Mouse (Mus musculus) hindbrain, embryonic 12.5 days (tissue): Measurements from ENCODE around the gene Pimreg. TPM values are rescaled to one million over a fixed set of nuclear protein-coding genes. Genes with fewer than 3 reads are reported as not detected.

Experiments used
- ATAC-seq: fragments of 200-750 bp; cut with Nextera tagmentation; 2 replicates; pipeline ENCODE4 v1.8.0; 2017; ENCODE audit warnings: moderate TSS enrichment; ENCODE audit not compliant: low FRiP score
- H3K27ac ChIP-seq: fragments of 300-500 bp; sonication (generic); 2 replicates; pipeline ENCODE4 v1.5.1; 2016; ENCODE audit warnings: mild to moderate bottlenecking
- H3K27me3 ChIP-seq: fragments of 300-500 bp; sonication (generic); 2 replicates; pipeline ENCODE4 v1.6.1; 2016; ENCODE audit warnings: mild to moderate bottlenecking
- H3K36me3 ChIP-seq: fragments of 300-500 bp; sonication (generic); 2 replicates; pipeline ENCODE4 v1.6.1; 2016; ENCODE audit warnings: mild to moderate bottlenecking
- H3K4me1 ChIP-seq: fragments of 300-500 bp; sonication (generic); 2 replicates; pipeline ENCODE4 v1.6.1; 2016
- H3K4me2 ChIP-seq: fragments of 300-500 bp; sonication (generic); replicated peaks from 2 replicates; pipeline ENCODE4 v1.6.1; 2016; ENCODE audit warnings: mild to moderate bottlenecking
- H3K4me3 ChIP-seq: fragments of 300-500 bp; sonication (generic); 2 replicates; pipeline ENCODE4 v1.5.1; 2016; ENCODE audit warnings: mild to moderate bottlenecking
- H3K9ac ChIP-seq: fragments of 300-500 bp; sonication (generic); 2 replicates; pipeline ENCODE4 v1.6.1; 2016; ENCODE audit warnings: mild to moderate bottlenecking, moderate library complexity
- H3K9me3 ChIP-seq: fragments of 300-500 bp; sonication (generic); replicated peaks from 2 replicates; pipeline ENCODE4 v1.6.1; 2016; ENCODE audit warnings: mild to moderate bottlenecking
- WGBS: fragments of 180-500 bp; shearing (Covaris S2); methylation state at CpG from one replicate; pipeline ENCODE4 v1.1.7; 2016; 5-methylcytosine and 5-hydroxymethylcytosine counted together
- polyA plus RNA-seq: library from polyadenylated mRNA; unstranded; fragments of >200 nt; fragmentation: Nextera tagmentation; extraction: Ambion mirVana; gene quantifications from 2 replicates; pipeline ENCODE4 v1.2.1, GENCODE M21; 2016

The Pimreg gene
- polyA plus RNA-seq, 1 experiment from 2014 or later: 104 TPM

DNA sequence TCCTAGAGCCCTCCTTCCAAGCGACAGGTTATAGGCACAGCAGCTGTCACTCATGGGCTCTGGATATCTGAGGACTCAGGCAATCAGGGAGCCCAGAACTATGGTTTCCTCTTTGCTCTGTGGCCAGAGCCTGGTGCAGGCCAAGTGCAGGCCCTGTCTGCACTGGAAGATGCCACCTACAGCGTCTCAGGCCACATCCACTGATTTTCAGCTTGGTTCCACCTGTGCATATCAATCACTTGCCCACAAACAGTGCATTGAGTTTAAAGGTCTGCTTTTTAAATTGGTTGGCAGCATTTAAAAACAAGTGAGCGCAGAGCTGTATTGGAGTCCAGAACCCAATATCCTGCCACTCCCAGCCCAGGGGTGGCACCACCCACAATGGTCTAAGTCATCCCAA is 9.2 kb upstream of the Pimreg start:
- ATAC-seq: no peak
- Histone ChIP-seq H3K9ac (no peak overlapping the region), H3K36me3 (no peaks in the 10 kb centered on the region), H3K27ac (no peak overlapping the region), H3K27me3 (peaks cover 19% of the 10 kb centered on the region), H3K4me2 (no peak overlapping the region), H3K4me1 (peaks cover 2% of the 10 kb centered on the region; the same call in 1 of the 2 replicates), H3K9me3 (no peaks in the 10 kb centered on the region), H3K4me3 (no peak overlapping the region)
- WGBS: 86% methylated on average over 3 of the region's 3 CpGs

DNA sequence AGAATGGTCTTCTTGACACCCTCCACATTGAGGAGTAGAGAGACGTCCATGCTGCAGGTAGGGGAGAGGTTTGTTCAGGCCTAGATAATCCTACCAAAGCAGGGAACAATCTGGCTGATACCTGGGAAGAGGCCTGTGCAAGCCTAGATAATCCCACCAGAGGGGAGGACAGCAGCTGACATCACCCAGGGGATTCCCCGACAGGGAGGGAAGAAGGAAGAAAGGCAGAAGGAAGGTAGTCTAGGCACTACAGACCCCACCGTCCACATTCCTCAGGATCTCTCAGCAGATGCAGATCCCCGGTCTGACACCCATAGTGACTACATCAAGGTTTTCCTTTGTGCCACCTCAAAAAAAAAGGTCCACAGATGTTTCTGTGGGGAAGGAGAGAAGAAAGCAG is 4.4 kb upstream of the Pimreg start, which contains the start of gene Aipl1:
Gene Aipl1 (minus strand): TSS at position 101 of the 400 bp plus-strand sequence.
- Histone ChIP-seq H3K4me2 (no peak within 1 kb of the TSS), H3K9me3 (no peaks in the 10 kb centered on the region), H3K27me3 (peaks cover 4% of the 10 kb centered on the region; the same call in 1 of the 2 replicates), H3K4me1 (peaks cover 29% of the 10 kb centered on the region), H3K27ac (no peak within 1 kb of the TSS), H3K4me3 (no peak within 1 kb of the TSS), H3K9ac (no peak within 1 kb of the TSS), H3K36me3 (no peaks in the 10 kb centered on the region)
- WGBS: 61% methylated on average over 4 of the region's 4 CpGs
- ATAC-seq: no peak

DNA sequence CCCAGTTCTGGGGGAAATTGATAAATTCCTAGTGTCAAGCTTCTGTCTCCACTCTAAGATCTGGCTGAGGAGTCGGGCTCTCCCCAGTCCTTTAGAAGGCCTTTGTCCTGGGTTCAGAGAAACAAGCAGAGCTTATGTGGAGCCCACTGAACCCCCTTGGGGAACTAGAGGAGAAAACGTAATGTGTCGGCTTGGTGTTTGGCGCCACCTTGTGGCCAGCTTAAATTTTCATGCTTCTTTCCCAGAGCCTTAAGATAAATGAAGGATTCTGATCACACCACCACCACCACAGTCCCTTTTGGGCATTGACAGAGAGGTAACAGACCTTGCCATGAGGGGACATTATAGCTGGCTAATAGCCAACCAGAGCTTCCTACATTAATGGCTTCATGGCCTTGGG is 3.8 kb upstream of the Pimreg start:
- ATAC-seq: no peak
- under 1% methylated on average over 4 of the region's 4 CpGs for WGBS

DNA sequence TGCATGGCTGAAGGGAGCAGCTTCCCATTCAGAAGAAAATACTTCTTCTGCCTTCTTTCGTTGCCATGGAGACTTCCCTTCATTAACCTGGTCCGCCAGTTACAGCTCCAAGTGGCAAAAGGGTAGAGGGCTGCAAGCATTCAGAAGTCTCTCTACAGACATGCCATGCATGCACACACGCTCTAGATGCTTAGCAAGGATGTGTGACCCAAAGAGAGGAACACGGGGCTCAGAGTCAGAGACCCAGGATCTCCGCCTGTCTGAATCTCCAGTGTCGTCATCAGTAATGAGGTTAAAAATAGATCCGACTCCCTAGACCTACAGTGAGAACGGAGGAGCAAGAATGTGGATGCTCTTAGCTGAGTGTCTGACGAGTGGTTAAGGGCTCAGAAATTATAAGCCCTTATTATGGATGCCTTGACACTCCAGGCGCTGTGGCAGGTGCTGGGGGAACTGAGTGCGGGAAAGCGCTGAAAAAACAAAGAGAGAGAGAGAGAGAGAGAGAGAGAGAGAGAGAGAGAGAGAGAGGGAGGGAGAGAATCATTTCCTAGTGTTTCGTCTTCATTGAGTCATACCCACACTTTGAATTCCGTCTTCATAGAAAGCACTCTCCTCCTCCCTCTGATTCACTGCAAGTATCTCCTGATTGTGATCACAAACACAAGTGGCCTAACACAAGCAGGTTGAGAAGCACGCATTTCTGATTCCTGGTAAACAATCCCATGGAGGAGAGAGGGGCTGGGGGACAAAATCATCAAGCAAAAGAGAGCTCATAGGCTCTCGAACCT is 2.0 kb upstream of the Pimreg start:
- H3K9me3 ChIP-seq: no peaks in the 10 kb centered on the region
- peaks cover 5% of the 10 kb centered on the region; the same call in 1 of the 2 replicates for H3K36me3 ChIP-seq
- 0 out of 2 replicates have a peak overlapping the region, but pooled peaks have one; percentile 24 for H3K9ac ChIP-seq
- no peak for ATAC-seq
- peaks cover 50% of the 10 kb centered on the region for H3K4me1 ChIP-seq
- WGBS: 30% methylated on average over 16 of the region's 16 CpGs
- H3K27me3 ChIP-seq: peaks cover 4% of the 10 kb centered on the region; the same call in 1 of the 2 replicates
- H3K4me2 ChIP-seq: peak overlapping the region; percentile 8; the same call in 1 of the 2 replicates
- no peak overlapping the region for H3K27ac ChIP-seq
- no peak overlapping the region for H3K4me3 ChIP-seq

More for the DNA sequence above, 3.8 kb upstream of the Pimreg start:
- Histone ChIP-seq H3K36me3 (no peaks in the 10 kb centered on the region), H3K27me3 (peaks cover 4% of the 10 kb centered on the region; the same call in 1 of the 2 replicates), H3K9me3 (no peaks in the 10 kb centered on the region), H3K9ac (no peak overlapping the region), H3K27ac (no peak overlapping the region), H3K4me1 (peaks cover 33% of the 10 kb centered on the region), H3K4me3 (no peak overlapping the region), H3K4me2 (no peak overlapping the region)

DNA sequence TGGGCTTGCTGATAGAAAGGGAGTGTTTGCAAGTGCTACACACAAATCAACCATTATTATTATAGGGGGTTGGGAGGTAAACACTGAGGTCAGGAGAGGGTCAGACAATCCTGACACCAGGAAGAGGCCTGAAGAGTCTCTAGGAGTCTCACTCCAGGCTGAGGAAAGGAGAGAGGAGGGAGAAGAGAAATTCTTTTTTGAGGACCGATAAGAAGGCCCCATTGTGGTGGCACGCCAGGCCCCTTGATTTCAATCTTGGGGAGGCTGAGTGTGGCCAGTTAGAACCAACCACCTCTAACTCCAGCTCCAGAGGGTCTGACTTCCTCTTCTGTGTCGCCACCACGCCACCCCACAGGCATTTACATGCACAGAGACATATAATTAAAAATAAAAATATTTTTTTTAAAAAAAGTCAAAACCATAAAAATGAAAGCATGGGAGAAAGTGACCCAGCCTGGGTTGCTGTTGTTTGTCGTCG is 503 bp upstream of the Pimreg start:
- no peaks in the 10 kb centered on the region for H3K9me3 ChIP-seq
- 17% methylated on average over 6 of the region's 6 CpGs for whole genome bisulfite sequencing
- H3K4me2 ChIP-seq: peak overlapping the region; percentile 88
- peaks cover 4% of the 10 kb centered on the region; the same call in 1 of the 2 replicates for H3K27me3 ChIP-seq
- peaks cover 20% of the 10 kb centered on the region for H3K36me3 ChIP-seq
- no peak overlapping the region for H3K27ac ChIP-seq
- no peak for ATAC-seq
- H3K4me1 ChIP-seq: peaks cover 51% of the 10 kb centered on the region
- peak overlapping the region; percentile 65; the same call in 1 of the 2 replicates for H3K9ac ChIP-seq
- H3K4me3 ChIP-seq: peak overlapping the region; percentile 59

DNA sequence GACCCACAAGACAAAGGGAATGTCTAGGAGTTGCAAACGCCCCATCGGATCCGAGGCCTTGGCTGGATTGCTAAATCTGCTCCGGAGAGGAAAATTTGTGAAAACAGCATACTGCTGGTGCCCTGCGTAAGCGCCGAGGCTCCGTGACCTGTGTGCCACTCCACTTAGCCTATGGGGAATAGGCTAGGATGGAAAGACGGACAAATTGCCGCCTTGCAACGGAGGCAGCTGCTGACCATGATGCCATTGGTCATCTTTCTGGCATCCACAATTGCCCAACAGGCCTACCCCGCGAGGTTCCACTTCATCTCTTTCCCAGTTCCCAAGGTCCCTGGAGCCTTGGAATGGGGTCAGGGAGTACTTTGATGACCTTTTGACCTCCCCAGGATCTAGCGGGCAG is 799 bp downstream of the Pimreg start:
- peak overlapping the region; percentile 88 for H3K4me2 ChIP-seq
- H3K9ac ChIP-seq: peak overlapping the region; percentile 72
- peak overlapping the region; percentile 59 for H3K4me3 ChIP-seq
- no peaks in the 10 kb centered on the region for H3K9me3 ChIP-seq
- peaks cover 49% of the 10 kb centered on the region for H3K4me1 ChIP-seq
- H3K27me3 ChIP-seq: no peaks in the 10 kb centered on the region
- no peak overlapping the region for H3K27ac ChIP-seq
- WGBS: 1% methylated on average over 14 of the region's 14 CpGs
- H3K36me3 ChIP-seq: peaks cover 25% of the 10 kb centered on the region
- ATAC-seq: 0 out of 2 replicates have a peak, but pooled peaks have one; percentile 3

DNA sequence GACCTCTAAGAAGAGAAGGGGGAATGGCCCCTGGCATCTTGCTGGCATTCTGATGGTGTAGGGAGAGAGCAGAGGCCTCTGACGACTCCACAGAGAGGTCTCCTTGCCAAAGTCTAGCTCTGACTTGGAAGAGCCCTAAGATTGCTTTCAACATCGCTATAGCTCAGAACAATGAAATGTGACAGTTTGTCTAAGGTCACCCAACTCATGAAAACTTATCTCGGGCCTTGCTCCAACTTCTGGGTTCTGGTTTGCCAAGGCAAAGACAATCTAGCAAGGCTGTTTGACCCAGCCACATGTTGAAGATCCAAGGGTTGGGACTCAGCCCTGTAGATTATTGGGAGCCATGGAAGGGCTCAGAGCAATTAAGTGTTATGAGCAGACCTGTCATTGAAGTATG is 2.4 kb downstream of the Pimreg start:
- H3K9ac ChIP-seq: no peak overlapping the region
- peaks cover 25% of the 10 kb centered on the region for H3K36me3 ChIP-seq
- peaks cover 39% of the 10 kb centered on the region for H3K4me1 ChIP-seq
- no peak for ATAC-seq
- 95% methylated on average over 3 of the region's 3 CpGs for WGBS
- no peak overlapping the region for H3K27ac ChIP-seq
- H3K27me3 ChIP-seq: peaks cover 2% of the 10 kb centered on the region
- peak overlapping the region; percentile 88 for H3K4me2 ChIP-seq
- H3K9me3 ChIP-seq: no peaks in the 10 kb centered on the region
- H3K4me3 ChIP-seq: no peak overlapping the region

DNA sequence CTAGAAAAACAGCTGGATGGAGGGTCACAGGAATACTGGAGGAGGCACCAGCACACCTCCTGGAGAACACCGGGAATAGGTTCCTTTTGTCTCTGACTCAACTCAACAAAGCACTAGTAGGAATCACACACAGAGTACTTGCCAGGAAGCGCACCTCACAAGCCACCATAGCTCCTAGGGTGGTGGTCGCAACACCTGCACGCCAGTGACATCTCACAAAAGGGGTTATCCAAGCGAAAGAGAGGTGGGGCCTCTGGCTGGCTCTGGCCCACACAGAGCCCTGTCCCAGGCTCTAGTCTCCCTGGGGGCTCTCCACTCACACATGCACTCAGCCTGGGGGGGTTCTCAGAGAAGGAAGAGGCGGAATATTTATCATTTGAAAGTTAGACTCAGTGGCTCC is 6.9 kb downstream of the Pimreg start:
- peaks cover 23% of the 10 kb centered on the region for H3K4me1 ChIP-seq
- WGBS: 49% methylated on average over 6 of the region's 6 CpGs
- H3K27ac ChIP-seq: no peak overlapping the region
- H3K27me3 ChIP-seq: peaks cover 34% of the 10 kb centered on the region
- ATAC-seq: no peak
- no peaks in the 10 kb centered on the region for H3K9me3 ChIP-seq
- H3K4me3 ChIP-seq: no peak overlapping the region
- no peak overlapping the region for H3K4me2 ChIP-seq
- H3K36me3 ChIP-seq: peaks cover 25% of the 10 kb centered on the region
- H3K9ac ChIP-seq: no peak overlapping the region

DNA sequence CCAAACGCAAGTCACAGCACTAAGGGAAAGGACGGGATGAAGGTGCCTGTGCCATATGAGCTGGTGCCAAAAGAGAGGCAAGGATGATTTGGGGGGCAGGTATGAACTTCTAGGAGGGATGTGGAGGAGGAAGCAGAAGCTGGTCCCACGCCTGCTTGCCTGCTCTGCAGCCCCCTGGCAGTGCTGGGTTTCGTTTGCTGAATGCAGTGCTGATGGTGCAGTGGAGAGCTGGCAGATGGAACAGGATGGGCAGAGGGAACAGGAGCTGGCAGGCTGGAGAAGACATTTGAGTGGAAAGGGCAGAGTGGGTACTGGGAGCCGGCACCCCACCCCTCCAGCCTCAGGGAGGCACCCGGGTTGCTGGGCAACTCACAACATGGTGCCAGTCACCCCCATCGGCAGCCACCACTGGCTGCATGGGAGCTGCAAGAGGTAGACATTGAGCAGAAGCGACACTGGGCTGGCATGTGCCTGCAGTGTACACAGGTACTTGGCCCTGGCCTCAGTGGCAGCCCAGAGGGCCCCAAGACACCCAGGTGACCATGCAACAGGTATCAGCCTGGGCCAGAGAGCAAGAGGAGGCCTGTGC is 7.4 kb downstream of the Pimreg start:
- WGBS: 71% methylated on average over 8 of the region's 8 CpGs
- Histone ChIP-seq H3K27me3 (peaks cover 34% of the 10 kb centered on the region), H3K4me3 (no peak overlapping the region), H3K36me3 (peaks cover 25% of the 10 kb centered on the region), H3K9ac (no peak overlapping the region), H3K27ac (no peak overlapping the region), H3K4me2 (no peak overlapping the region), H3K4me1 (peaks cover 18% of the 10 kb centered on the region), H3K9me3 (no peaks in the 10 kb centered on the region)
- no peak for ATAC-seq

DNA sequence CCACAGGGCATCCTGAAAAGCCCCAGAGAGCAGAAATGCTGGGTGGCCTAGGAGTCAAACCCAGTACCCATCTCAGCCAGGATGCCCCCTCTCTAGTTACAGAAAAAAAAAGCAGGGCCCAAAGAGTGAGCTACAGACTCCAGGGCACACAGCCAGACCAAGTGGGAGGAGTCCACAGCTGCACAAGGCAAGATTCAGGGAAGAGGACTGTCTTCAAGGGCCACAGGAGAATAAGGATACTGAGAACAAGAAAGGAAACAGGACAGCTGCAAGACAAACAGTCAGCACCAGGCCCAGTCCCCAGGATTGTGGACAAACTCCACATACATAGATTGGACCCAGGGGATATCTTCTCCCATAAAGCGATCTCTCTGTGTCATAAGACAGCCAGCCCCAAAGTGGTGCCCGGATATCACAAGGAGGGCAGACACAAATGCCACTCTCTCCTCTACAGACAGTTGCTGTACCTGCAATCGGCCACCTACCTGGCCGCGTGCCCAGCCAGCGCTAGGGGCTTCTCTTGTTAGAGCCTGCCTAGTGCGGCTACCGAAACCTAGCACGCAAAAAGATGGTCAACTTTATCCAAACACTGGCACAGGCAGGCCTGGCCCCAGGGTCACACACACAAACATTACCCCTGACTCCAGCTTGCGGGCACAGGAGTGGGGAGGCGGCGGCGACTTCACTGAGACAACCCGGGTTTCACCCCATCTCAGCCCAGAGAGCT is 8.5 kb downstream of the Pimreg start:
- peak overlapping the region; percentile 57 for H3K4me3 ChIP-seq
- H3K4me2 ChIP-seq: peak overlapping the region; percentile 92
- peak overlapping the region; percentile 71 for H3K9ac ChIP-seq
- peaks cover 34% of the 10 kb centered on the region for H3K27me3 ChIP-seq
- H3K27ac ChIP-seq: no peak overlapping the region
- no peaks in the 10 kb centered on the region for H3K9me3 ChIP-seq
- 0 out of 2 replicates have a peak, but pooled peaks have one; percentile 6 for ATAC-seq
- H3K36me3 ChIP-seq: peaks cover 15% of the 10 kb centered on the region
- peaks cover 14% of the 10 kb centered on the region; the same call in 1 of the 2 replicates for H3K4me1 ChIP-seq
- WGBS: 28% methylated on average over 14 of the region's 14 CpGs

DNA sequence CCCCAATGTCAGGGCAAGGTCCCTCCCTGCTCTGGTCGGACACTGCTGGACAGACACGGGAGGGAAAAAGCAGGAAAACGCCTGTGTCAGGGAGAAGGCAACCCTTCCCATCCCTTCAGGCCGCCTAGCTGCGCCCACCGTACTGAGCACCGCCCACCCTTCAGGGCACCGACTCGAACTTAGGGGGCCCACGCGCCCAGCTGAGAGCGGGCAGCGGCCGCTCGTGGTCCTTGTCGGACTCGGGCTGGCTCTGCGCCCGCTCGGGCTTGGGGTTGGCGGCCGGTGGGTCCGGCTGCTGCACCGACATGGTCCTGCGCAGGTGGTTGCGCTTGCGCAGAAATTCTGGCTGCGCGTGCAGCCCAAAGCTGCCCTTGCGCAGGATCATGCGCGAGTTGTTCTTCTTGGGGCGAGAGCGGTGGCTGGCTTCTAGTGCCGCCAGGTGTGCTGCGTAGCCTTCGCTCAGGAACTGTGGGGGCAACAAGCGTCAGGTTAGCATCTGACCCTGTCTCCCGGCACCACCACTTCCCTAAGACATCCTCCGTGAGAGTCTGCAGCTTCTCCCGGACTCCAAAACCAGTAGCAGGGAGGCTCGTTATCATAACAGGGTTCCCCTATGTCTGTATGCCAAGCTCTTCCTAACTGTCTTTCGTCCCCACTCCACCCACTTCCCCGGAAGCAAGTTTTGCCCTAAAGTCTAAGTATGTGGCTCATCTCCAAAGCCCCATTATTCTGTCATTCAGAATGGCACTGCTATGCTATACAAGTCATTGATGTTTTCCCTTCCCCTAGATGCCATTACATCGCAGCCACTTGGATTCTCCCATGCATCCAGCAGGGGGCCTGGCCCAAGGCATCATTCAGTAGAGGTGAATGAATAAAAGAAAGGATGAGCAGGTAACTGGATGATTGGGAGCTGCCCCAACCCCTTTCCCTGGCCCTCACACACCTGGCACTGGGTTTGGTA is 9.3 kb downstream of the Pimreg start:
- no peaks in the 10 kb centered on the region for H3K9me3 ChIP-seq
- peak overlapping the region; percentile 92 for H3K4me2 ChIP-seq
- H3K9ac ChIP-seq: peak overlapping the region; percentile 71
- no peak overlapping the region for H3K27ac ChIP-seq
- peak; percentile 59 for ATAC-seq
- H3K4me3 ChIP-seq: peak overlapping the region; percentile 57
- peaks cover 6% of the 10 kb centered on the region; the same call in 1 of the 2 replicates for H3K36me3 ChIP-seq
- peaks cover 34% of the 10 kb centered on the region for H3K27me3 ChIP-seq
- 2% methylated on average over 45 of the region's 45 CpGs for WGBS
- H3K4me1 ChIP-seq: peaks cover 16% of the 10 kb centered on the region; the same call in 1 of the 2 replicates
